Mouse (Mus musculus) cortical plate, adult 2 months (tissue): ENCODE measurements at regions not wholly inside any gene's neighbourhood (a gene's known extent, or its start where the extent isn't known, plus 50 kb on each side); places are given as distances from the start of the nearest gene placed in this dataset.

Experiments used
- H3K27ac ChIP-seq: fragments of 200-500 bp; 2 replicates; pipeline ENCODE4 v1.5.1; 2012; ENCODE audit warnings: low read length, control low read depth, inconsistent platforms; ENCODE audit not compliant: insufficient read depth
- H3K4me1 ChIP-seq: fragments of 200-500 bp; 2 replicates; pipeline ENCODE4 v1.6.1; 2011; ENCODE audit warnings: low read length; ENCODE audit not compliant: control insufficient read depth, insufficient read depth
- H3K4me3 ChIP-seq: fragments of 200-500 bp; 2 replicates; pipeline ENCODE4 v1.5.1; 2011; ENCODE audit warnings: mild to moderate bottlenecking, low read length, control low read depth; ENCODE audit not compliant: insufficient read depth
- CTCF ChIP-seq: fragments of 200-500 bp; IDR thresholded peaks from 2 replicates; pipeline ENCODE4 v1.5.1; 2011; ENCODE audit warnings: mild to moderate bottlenecking, control low read depth, low read length; ENCODE audit not compliant: insufficient read depth; ENCODE audit errors: extremely low read depth
- POLR2A ChIP-seq: fragments of 200-500 bp; IDR thresholded peaks from 2 replicates; pipeline ENCODE4 v1.6.1; 2011; ENCODE audit warnings: mild to moderate bottlenecking, low read length, control low read depth; ENCODE audit not compliant: insufficient read depth; ENCODE audit errors: extremely low read depth

DNA sequence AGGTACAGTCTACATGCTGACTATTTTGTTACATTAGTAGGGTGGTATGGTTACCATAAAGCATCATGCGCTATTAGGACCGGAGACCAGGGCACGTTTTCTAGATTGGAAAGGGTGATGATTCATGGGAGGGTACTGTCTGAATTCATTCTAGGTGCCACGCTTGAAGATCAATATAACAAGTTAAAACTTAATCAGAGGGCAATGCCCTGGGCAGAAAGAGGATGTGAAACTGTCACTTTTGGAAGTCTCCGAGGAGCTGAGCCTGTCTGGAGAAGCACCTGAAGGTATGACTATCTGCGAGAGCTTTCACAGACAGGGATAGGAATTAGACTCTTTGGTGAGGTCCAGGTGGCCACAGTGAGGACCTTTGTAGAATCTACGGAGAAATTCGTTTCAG, 200.2 kb downstream of the Foxo1 start:
- TF ChIP-seq CTCF (no peak), POLR2A (no peak)
- Histone ChIP-seq H3K27ac (no peak overlapping the region), H3K4me3 (no peak overlapping the region), H3K4me1 (no peaks in the 10 kb centered on the region)

DNA sequence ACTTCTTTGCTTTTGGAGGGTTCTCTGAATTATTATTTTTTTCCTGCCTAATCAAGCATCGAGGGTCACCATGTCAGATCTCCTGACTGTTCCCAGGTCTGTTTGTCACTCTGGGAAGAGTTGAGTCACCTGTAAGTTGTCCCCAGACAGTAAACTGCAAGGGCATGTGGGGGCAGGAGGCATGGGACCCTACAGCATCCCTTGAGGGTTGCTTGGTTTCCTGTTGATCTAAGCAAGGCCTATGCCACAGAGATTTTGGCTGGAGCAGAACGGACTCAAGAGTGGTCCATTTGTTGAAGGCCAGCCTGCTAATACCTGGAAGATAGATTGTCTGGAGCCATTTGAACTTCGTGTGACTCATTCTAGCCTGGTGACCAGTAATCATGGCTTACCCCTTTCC, 199.7 kb downstream of the Foxo1 start:
- no peak for TF ChIP-seq POLR2A
- TF ChIP-seq CTCF = no peak
- no peak overlapping the region for H3K4me3 ChIP-seq
- H3K27ac ChIP-seq = no peak overlapping the region
- no peaks in the 10 kb centered on the region for H3K4me1 ChIP-seq

DNA sequence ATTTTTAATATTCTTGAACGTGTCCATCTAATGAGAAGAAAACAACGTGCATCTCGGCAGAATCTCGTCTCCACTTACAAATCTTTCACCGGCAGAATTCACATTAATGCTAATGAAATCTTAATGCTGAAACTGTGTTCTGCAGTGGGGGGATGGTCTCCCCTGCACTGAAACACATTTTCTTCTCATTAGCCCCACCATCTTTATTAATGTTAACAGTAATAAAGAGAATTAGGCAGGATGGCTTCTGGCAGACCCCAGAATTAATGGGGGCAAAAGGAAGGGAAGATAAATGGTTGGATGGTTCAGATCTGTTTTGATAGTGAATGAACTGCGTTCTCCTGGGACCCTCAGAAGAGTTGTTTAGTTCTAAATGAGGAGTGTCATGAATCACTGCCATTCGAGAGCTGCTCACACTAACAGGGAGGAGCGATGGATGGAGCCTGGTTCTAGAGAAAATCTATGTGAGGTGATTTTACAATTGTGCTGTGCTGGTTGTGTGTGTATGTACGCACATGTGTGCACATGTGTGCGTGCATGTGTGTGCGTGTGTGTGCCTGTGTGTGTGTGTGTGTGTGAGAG, 198.9 kb downstream of the Foxo1 start:
- Histone ChIP-seq H3K4me1 (no peaks in the 10 kb centered on the region), H3K27ac (no peak overlapping the region), H3K4me3 (no peak overlapping the region)
- no peak for TF ChIP-seq CTCF
- TF ChIP-seq POLR2A = no peak

DNA sequence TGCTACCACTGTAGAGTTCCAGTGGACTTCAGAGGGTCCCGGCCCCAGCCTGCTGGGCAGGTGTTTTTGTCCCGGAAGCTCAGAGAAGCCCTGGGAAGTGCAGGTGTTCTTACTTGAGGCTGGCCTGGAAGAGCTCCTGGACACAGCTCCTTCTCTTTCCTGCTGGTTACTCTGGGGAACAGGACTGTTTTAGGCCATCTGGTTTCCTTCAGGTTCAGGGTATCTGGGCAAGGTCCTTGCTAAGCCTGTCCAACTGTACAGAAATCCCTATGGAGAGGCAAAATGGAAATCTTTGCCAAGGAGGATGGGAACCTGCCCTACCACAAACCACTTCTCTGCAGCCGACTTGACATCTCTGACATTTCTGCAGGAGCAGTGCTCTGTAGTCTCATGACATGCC, 198.4 kb downstream of the Foxo1 start:
- Histone ChIP-seq H3K27ac (no peak overlapping the region), H3K4me3 (no peak overlapping the region), H3K4me1 (no peaks in the 10 kb centered on the region)
- TF ChIP-seq POLR2A (no peak), CTCF (no peak)

DNA sequence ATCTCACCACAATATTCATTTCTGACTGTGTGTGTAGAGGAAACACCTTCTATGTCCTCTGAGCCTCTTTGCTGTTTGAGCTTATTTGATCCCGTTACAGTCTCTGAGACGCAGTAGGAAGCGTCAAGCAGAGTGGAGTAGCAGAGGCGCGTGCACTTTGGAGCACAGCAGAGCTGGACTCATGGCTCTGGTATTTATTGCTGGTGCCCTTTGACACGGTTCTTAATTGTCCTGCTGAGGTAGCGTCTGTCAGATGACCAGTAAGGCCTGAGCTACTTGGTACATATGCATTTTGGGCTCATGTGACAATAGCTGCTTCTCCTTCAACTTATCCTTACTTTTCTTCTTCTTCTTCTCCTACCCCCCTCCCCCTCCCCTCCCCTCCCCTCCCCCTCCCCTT, 195.8 kb downstream of the Foxo1 start:
- H3K4me1 ChIP-seq = no peaks in the 10 kb centered on the region
- H3K4me3 ChIP-seq = no peak overlapping the region
- TF ChIP-seq CTCF (no peak), POLR2A (no peak)
- H3K27ac ChIP-seq = no peak overlapping the region

DNA sequence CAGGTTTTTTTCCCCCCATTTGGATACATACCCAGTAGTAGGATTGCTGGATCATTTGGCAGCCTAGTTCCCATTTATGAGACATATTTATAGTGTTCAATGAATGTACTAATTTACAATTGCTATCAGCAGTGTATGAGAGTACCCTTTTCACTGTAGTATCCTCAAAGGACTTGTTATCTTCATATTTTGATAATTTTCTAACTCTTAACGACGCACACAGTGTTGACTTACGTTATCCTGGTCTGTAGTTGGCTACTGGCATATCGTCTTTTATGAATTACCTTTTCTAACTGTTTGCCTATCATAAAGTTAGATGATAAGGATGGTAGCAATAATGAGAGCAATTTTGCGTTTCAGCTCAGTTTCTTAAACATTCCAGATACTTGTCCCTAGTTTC, 186.8 kb downstream of the Foxo1 start:
- no peak for TF ChIP-seq CTCF
- no peak for TF ChIP-seq POLR2A
- H3K4me3 ChIP-seq = no peak overlapping the region
- H3K4me1 ChIP-seq = no peaks in the 10 kb centered on the region
- H3K27ac ChIP-seq = no peak overlapping the region

DNA sequence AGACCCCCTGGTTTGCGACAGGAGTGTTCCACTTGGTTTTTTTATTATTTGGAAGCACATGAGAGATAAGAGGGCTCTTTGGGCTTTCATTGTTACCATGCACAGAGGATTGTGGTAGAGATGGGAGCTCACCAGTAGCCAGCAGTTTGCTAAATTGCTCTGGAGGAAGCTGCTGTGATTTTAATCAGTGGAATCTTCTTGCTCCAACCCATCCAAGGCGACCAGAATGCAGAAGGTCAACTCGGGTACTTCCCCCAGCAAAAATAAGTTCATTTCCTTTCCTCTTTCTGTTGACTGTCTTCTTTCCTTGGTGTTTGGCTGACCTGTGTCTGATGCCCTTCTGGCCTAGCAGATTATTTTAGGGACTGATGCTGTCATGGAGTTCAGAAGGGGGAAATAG, 184.9 kb downstream of the Foxo1 start:
- TF ChIP-seq CTCF (no peak), POLR2A (no peak)
- no peak overlapping the region for H3K4me3 ChIP-seq

DNA sequence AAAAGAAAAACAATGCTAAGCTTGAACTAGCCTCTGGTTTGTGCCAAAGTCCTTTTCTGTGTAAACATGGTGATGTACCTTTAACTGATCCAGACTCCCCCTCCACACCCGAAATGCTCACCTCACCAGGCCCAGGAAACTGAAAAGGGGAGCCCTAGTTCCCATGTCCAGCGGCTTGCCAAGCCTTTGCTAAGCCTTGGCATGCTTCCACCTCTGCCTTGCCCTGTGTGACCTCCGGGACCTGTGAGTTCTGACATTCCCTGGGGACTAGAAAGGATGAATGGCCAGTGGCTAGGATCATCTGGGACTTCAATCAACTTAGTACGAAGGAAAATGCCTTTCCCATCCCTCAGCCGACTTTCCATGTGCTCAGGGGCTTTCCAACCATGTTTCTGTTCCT, 184.2 kb downstream of the Foxo1 start:
- Histone ChIP-seq H3K4me1 (no peaks in the 10 kb centered on the region), H3K4me3 (no peak overlapping the region)

More for the DNA sequence above, 184.9 kb downstream of the Foxo1 start:
- Histone ChIP-seq H3K4me1 (no peaks in the 10 kb centered on the region), H3K27ac (no peak overlapping the region)

DNA sequence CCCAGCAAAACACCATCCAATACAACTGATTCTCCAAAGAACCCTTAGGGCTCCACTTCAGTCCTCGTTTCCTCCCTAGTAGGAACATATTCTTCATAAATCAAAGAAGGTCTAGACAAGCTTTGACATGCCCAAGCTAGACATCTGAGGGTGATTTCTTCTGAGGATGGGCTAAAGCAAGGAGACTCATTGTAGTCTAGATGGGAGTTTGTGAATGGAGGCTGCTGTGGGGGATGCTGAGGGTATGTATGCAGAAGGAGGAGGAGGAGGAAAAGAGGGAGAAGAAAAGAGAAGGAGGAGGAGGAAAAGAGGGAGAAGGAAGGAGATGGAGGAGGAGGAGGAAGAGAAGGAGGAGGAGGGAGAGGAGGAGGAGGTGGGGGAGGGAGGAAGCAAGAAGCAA, 178.9 kb downstream of the Foxo1 start:
- H3K4me1 ChIP-seq = no peaks in the 10 kb centered on the region
- TF ChIP-seq POLR2A (no peak), CTCF (no peak)
- no peak overlapping the region for H3K27ac ChIP-seq
- no peak overlapping the region for H3K4me3 ChIP-seq

More for the DNA sequence above, 184.2 kb downstream of the Foxo1 start:
- TF ChIP-seq POLR2A (no peak), CTCF (no peak)
- H3K27ac ChIP-seq = no peak overlapping the region

DNA sequence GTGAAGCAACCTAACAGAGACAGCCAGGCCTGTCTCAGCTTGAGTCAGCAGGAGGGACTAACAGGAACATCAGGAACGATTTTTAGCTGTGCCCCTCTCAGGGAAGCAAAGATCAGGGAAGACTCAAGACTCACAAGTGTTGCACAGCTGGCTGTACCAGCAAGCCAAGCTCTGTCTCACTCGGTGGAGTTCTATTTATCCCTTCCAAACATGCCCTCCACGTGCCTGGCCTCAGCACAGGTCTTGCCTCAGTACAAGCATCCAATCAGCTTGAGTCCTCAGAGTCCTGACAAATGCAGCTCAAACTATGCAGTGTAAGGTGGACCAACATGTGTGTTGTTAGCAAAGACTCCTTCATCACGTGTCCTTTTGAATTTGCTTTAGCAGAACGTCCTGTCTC, 178.4 kb downstream of the Foxo1 start:
- no peaks in the 10 kb centered on the region for H3K4me1 ChIP-seq
- TF ChIP-seq POLR2A = no peak
- no peak for TF ChIP-seq CTCF
- no peak overlapping the region for H3K4me3 ChIP-seq

DNA sequence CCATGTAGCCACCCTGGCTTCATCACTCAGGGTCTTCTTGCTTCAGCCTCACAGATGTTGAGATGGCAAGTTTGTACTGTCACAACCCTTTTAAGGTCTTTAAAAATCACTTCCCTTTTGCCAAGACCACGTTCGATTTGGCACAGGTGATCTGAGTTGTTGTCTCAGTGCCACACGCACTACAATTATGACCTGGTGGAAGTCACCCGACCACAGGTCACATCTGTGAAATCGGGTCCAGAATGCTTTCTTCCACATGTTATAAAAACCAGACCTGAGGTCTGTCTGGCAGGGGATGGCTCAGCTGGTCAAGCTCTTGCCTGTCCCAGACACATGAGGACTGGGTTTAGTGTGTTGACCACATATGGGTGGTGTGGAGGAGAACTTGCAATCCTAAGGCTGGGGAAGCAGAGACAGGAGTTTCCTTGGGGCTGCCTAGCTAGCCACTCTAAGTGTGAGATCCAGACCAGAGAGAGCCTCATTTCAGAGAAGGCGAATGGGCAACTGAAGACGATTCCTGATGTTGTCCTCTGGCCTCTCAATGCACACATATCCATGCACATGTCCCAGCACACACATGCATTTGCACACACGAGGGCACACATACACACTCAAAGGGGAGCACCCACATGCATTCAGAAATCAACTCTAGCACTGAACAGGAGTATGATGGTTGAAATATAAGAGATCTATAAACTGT, 176.4 kb downstream of the Foxo1 start:
- TF ChIP-seq CTCF = no peak
- TF ChIP-seq POLR2A = no peak
- Histone ChIP-seq H3K4me3 (no peak overlapping the region), H3K27ac (no peak overlapping the region), H3K4me1 (no peaks in the 10 kb centered on the region)

More for the DNA sequence above, 178.4 kb downstream of the Foxo1 start:
- no peak overlapping the region for H3K27ac ChIP-seq
